Mouse (Mus musculus): ENCODE data around the gene Grik3. TPM values are rescaled to one million over a fixed set of nuclear protein-coding genes. Genes with fewer than 3 reads are reported as not detected.
A peak's percentile ranks its signal among the peaks of the same experiment; 100 is the strongest.

Gene Grik3
- total RNA-seq (2021): 10 to 100 TPM; 44.9 to 48.6 TPM

DNA sequence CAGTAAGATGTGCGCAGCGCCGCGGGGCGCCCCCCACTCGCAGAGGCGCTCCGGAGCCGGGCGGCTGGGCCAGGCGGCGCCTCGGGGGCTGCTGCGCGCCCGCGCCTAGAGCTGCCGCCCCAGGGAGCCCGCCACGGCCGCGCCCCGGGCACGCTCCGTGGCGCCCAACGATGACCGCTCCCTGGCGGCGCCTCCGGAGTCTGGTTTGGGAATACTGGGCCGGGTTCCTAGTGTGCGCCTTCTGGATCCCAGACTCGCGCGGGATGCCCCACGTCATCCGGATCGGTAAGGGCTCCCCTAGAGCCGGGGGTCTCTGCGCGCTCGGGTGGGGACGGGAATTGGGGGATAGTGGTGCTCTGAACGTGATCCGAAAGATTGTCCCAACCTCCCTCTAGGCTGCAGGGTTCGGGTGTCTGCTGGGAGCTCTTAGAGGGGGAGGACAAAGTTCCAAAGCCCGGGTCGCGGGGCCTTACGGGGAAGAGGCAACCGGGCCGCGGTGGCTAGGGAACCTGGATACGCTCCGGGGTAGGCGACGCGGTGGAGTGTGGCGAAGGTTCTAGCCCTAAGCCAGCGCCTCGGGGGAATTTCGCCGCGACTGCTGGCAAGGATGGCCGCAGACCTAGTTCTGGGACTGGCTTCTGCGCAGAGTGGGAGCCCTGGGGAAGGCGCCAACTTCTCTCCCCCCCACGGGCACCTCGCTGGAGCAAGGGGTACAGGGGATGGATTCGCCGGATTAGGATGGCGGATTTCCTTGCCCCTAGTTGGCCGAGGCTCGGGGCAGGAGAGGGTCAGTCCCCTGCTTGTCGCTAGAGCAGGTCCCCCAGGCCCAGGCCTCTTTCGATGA lies at the start of gene Grik3:
Grik3 (plus strand) TSS at position 40 of the 844 bp plus-strand sequence.
- peak in 1 of 2 experiments; percentile 37 for DNase-seq (ENCODE audit: low spot score in 2 of 2)
- intact Hi-C loops (cut with DNase I): no loop called here

- intact Hi-C loops (cut with DNase I): no loop called here
- no peak for DNase-seq (ENCODE audit: low spot score in 2 of 2)
These were observed 48.7 kb upstream of the Grik3 start for GRCm38 (mm10) chr4:125441821-125442220.

GRCm38 (mm10) chr4:125444366-125444765 lies 46.1 kb upstream of the Grik3 start:
- intact Hi-C loops (cut with DNase I): no loop called here
- no peak for DNase-seq (ENCODE audit: low spot score in 2 of 2)

DNA sequence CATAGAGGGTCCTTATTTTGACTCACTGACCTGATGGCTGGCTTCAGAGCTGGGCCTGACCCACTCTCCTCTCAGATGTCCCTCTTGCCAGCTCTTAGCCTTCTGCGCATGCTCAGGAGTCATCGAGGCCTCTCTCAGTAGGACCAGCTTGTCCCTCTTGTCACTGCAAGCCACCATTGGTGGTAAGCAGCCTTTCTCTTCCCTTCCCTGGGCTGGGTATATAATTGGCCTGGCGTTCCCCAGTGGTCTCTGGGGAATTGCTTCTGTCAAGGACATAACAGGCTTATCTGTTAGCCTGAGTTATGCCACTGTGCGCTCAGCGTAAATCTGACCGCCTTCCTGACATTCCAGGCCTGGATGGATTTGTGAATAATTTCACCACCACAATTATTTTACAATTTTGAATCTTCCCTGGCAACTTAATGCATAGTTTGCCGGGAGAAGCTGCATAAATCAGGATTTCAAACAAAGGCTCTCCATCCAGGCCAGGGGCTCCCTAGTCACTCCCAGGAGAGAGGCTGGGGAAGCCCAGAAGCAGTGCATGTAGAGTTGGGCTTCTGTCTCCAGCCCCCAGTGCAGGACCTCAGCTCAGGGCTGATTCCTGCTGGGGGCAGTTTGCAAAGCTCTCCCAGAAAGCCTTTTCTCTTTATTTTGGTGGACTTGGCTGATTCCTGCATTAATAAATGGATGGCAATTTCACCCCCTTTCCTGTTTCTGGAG lies 39.7 kb upstream of the Grik3 start:
- no peak for DNase-seq (ENCODE audit: low spot score in 2 of 2)
- intact Hi-C loops (cut with DNase I): no loop called here

DNA sequence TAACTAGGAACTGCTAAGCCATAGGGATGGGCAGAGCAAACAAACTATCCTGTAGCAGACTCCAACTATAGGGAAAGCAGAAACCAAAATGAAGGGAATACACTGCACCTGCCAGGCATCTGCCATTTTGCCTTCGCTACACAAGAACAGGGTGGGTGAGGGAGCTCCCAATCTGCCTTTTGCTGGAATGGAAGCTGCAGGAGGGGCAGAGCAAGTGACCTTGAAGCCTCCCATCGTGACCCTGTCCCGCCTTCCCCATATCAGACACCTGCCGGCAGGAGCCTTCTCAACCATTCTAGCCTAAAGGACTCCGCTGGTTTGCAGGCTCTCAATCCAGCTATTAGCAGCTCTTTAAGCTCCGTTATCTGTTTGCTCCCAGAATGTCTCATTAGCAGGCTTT lies 38.7 kb upstream of the Grik3 start:
- no peak for DNase-seq (ENCODE audit: low spot score in 2 of 2)
- intact Hi-C loops (cut with DNase I): no loop called here

GRCm38 (mm10) chr4:125456506-125456905 lies 34.0 kb upstream of the Grik3 start:
- intact Hi-C loops (cut with DNase I): no loop called here
- DNase-seq (ENCODE audit: low spot score in 2 of 2): no peak

- DNase-seq (ENCODE audit: low spot score in 2 of 2): no peak
- intact Hi-C loops (cut with DNase I): no loop called here
These were observed 33.1 kb upstream of the Grik3 start for GRCm38 (mm10) chr4:125457152-125458093.

DNA sequence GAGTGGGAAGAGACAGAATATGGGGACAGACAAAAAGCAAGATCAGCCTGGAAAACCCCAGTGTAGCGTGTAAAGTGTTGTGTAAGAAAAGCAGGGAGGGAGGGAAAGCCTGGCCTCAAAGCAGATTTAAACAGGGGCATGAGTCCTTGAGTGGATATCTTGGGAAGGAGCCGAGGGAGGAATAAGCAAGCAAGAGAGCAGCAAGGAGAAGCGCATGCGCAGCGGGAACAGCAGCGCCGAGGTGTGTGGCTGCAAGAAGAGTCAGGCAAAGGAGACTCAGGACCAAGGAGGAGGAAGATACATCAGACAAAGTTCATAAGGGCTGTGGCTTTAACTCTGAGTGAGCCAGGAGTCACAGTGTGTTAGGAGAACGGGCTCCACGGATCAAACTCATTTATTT lies 30.7 kb upstream of the Grik3 start:
- intact Hi-C loops (cut with DNase I): no loop called here
- DNase-seq (ENCODE audit: low spot score in 2 of 2): peak; percentile 30 to 37

DNA sequence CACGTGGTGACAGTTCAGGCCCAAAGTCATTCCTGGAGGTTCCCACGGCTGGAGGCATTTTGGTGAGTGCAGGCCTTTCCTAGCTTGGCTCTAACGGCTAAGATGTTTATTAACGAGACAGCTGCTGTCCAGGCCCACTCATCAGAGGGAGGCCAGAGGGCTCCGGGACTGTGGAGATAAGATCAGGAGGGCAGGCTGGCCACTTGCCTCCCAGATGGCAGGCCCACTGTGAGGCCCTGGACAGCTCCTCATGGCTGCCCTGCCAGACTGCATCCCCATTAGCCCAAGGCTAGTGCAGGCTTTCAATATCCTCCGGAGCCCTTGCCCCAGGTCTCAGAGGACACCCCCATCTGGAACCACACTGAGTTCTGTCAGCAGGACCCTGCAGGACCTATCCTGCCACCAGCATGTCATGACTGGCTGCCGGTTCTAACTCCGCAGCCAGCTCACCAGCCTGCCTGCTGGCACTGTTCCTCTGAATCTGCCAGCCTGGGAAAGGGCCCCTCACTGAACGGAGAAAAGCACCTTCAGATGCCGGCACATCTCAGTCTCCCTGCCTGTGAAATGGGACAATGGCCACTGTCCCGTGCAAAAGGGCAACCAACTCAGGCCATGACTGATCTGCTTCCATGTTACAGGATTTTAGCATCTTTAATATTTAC lies 20.7 kb upstream of the Grik3 start:
- no peak for DNase-seq (ENCODE audit: low spot score in 2 of 2)
- intact Hi-C loops (cut with DNase I): no loop called here

- intact Hi-C loops (cut with DNase I): no loop called here
- peak in 1 of 2 experiments; percentile 10 for DNase-seq (ENCODE audit: low spot score in 2 of 2)
These were observed 15.6 kb upstream of the Grik3 start for GRCm38 (mm10) chr4:125474903-125475302.

GRCm38 (mm10) chr4:125478071-125478470 lies 12.4 kb upstream of the Grik3 start:
- DNase-seq (ENCODE audit: low spot score in 2 of 2): peak; percentile 59 to 60
- intact Hi-C loops (cut with DNase I): no loop called here

DNA sequence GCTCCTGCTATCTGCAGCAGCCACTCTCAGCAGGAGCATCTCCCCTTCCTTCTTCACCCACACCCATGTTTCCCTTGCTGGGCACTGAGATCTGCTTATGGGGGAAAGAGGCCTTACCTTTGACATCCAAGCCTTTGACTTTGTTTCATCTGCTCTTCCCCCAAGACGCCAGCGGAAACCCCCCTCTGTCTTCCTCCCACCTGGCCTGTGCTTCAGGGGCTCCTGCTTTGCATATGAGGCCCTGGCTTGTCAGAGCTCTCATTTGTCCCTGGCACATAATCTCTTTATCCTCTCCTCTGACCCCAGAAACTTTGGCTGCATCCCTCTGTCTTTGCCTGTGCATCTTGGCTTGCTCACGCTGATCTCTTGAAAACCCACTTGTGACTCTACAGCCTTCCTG lies 9.2 kb upstream of the Grik3 start:
- DNase-seq (ENCODE audit: low spot score in 2 of 2): no peak
- intact Hi-C loops (cut with DNase I): loop anchor here (10.0 kb wide), 2 partner anchors 196 to 444 kb away; no protein-coding TSS in a partner anchor

GRCm38 (mm10) chr4:125484131-125484530 lies 6.4 kb upstream of the Grik3 start:
- intact Hi-C loops (cut with DNase I): loop anchor here (10.0 kb wide), 2 partner anchors 199 to 441 kb away; no protein-coding TSS in a partner anchor
- DNase-seq (ENCODE audit: low spot score in 2 of 2): no peak

- DNase-seq (ENCODE audit: low spot score in 2 of 2): no peak
- intact Hi-C loops (cut with DNase I): loop anchor here (10.0 kb wide), 2 partner anchors 201 to 439 kb away; no protein-coding TSS in a partner anchor
These were observed 4.9 kb upstream of the Grik3 start for GRCm38 (mm10) chr4:125485416-125486239.

DNA sequence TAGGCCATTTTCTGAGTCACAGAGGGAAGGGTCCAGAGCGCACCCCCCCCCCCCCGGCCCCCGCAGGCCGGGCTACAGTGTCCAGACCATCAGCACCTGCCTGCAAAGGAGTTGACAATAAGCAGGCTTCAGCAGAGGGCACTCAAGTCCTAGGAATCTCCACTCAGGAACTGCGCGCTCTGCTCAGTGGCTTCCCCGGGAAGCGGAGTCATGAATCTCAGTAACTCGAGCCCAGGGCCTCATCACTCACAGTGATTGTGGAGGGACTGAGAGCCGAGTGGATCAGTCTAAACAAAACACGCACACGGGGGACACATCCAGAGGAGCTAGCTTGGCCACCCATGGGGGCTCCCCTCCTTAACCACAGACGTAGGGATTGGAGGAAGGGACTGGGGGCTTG lies 3.9 kb upstream of the Grik3 start:
- no peak for DNase-seq (ENCODE audit: low spot score in 2 of 2)

GRCm38 (mm10) chr4:125487031-125487430 lies 3.5 kb upstream of the Grik3 start:
- no peak for DNase-seq (ENCODE audit: low spot score in 2 of 2)
- intact Hi-C loops (cut with DNase I): loop anchor here (10.0 kb wide), 2 partner anchors 202 to 438 kb away; no protein-coding TSS in a partner anchor

More for the DNA sequence above, 3.9 kb upstream of the Grik3 start:
- intact Hi-C loops (cut with DNase I): loop anchor here (10.0 kb wide), 2 partner anchors 202 to 438 kb away; no protein-coding TSS in a partner anchor

DNA sequence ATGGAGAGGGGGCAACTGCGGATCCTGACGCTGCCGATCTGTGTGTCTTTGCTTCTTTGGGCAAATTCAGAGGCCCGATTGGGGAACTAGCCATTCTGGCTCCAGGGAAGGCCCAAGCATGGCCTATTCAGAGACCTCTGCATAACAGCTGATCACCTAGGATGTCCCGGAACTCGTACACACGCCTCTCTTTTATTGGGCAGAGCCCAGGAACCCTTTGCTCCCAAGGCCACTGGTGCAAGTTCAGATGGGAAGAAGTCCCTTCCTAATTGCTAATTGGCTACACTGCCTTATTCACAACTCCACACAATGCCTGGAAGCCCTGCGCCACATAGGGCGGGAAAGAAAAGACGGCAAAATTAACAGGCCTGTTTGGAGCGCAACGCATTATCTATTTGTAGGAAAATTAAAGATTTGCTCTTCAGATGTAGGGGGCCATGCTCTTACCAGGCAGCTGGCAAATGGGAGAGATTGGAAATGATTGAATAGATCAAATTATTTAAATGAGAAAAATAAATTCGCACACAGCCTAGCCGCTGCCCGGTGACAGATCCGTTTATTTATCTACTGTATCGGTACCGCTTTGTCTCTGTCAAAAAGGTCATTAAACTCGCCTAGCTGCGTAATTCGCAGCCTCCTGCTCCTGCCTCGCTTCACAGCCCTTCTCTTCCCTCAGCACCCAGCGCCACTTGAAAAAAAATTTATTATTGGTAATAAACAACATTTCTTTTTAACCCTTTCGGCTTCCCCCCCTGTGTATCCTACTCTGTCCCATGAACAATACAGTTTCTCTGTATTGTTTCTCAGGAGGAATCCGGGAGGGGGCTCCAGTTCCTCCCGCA lies 1.5 kb upstream of the Grik3 start:
- DNase-seq (ENCODE audit: low spot score in 2 of 2): no peak
- intact Hi-C loops (cut with DNase I): loop anchor here (10.0 kb wide), 2 partner anchors 204 to 436 kb away; no protein-coding TSS in a partner anchor
